Mouse (Mus musculus) spleen, postnatal 0 days (tissue): ENCODE data around the gene Cd163. TPM values are rescaled to one million over a fixed set of nuclear protein-coding genes. Genes with fewer than 3 reads are reported as not detected.

Experiments
- polyA plus RNA-seq: library from polyadenylated mRNA; unstranded; fragments of >200 nt; fragmentation: Nextera tagmentation; extraction: Ambion mirVana; gene quantifications from 2 replicates; pipeline ENCODE4 v1.2.1, GENCODE M21; 2015

Cd163 gene
- 1.5 and 2.6 TPM in 2 replicates for polyA plus RNA-seq

GRCm38 (mm10) chr6:124304356-124304755, at the start of gene Cd163:
Gene Cd163, plus strand, starts transcription at chr6:124304656.

Other genes starting within 250 kb of the Cd163 start
- gene Vmn2r27, start 72.8 kb upstream of the Cd163 start, polyA plus RNA-seq, result not detected in 2 replicates
- 21.6 and 26.3 TPM in 2 replicates for gene Pex5, start 110.4 kb downstream of the Cd163 start, polyA plus RNA-seq
- 4.2 and 4.4 TPM in 2 replicates for gene Clstn3, start 160.1 kb downstream of the Cd163 start, polyA plus RNA-seq
- 3.5 and 4.1 TPM in 2 replicates for gene C1rl, start 188.5 kb downstream of the Cd163 start, polyA plus RNA-seq
- 11.5 and 15.6 TPM in 2 replicates for gene C1ra, start 207.7 kb downstream of the Cd163 start, polyA plus RNA-seq
- 12.0 and 16.3 TPM in 2 replicates for gene C1s1, start 237.7 kb downstream of the Cd163 start, polyA plus RNA-seq